Mouse (Mus musculus) liver, embryonic 11.5 days (tissue): ENCODE measurements at regions not wholly inside any gene's neighbourhood (a gene's known extent, or its start where the extent isn't known, plus 50 kb on each side); places are given as distances from the start of the nearest gene placed in this dataset.
"Not testable (repeated sequence)": the region's sequence is repeated elsewhere in the genome, so short reads cannot be mapped to it uniquely, and the experiment has no call there.

Experiments
- ATAC-seq: fragments of 200-750 bp; cut with Nextera tagmentation; replicated peaks from 2 replicates; pipeline ENCODE4 v1.8.0; 2017; ENCODE audit warnings: moderate number of reproducible peaks, mild to moderate bottlenecking, moderate TSS enrichment, moderate library complexity; ENCODE audit not compliant: low FRiP score
- DNase-seq: peaks from one replicate; pipeline ENCODE4 v3.0.0-alpha.2; 2017; ENCODE audit warnings: low spot score
- H3K27ac ChIP-seq: fragments of 300-500 bp; sonication (generic); 2 replicates; pipeline ENCODE4 v1.5.1; 2014; ENCODE audit warnings: mild to moderate bottlenecking, low read depth, low read length, control low read depth
- H3K27me3 ChIP-seq: fragments of 300-500 bp; sonication (generic); replicated peaks from 2 replicates; pipeline ENCODE4 v1.6.1; 2014; ENCODE audit warnings: low read length, mixed read lengths; ENCODE audit not compliant: control insufficient read depth, insufficient read depth
- H3K36me3 ChIP-seq: fragments of 300-500 bp; sonication (generic); 2 replicates; pipeline ENCODE4 v1.6.1; 2014; ENCODE audit warnings: mild to moderate bottlenecking, low read length, moderate library complexity, mixed read lengths; ENCODE audit not compliant: control insufficient read depth, insufficient read depth
- H3K4me1 ChIP-seq: fragments of 300-500 bp; sonication (generic); replicated peaks from 2 replicates; pipeline ENCODE4 v1.6.1; 2014; ENCODE audit warnings: low read length, mixed read lengths; ENCODE audit not compliant: control insufficient read depth, insufficient read depth
- H3K4me2 ChIP-seq: fragments of 300-500 bp; sonication (generic); 2 replicates; pipeline ENCODE4 v1.6.1; 2014; ENCODE audit warnings: mild to moderate bottlenecking, control low read depth, moderate library complexity
- H3K4me3 ChIP-seq: fragments of 300-500 bp; sonication (generic); 2 replicates; pipeline ENCODE4 v1.5.1; 2014; ENCODE audit warnings: low read depth, low read length, control low read depth
- H3K9ac ChIP-seq: fragments of 300-500 bp; sonication (generic); 2 replicates; pipeline ENCODE4 v1.6.1; 2014; ENCODE audit warnings: low read depth, low read length, control low read depth
- H3K9me3 ChIP-seq: fragments of 300-500 bp; sonication (generic); 2 replicates; pipeline ENCODE4 v1.6.1; 2016; ENCODE audit warnings: low read length, inconsistent platforms, mixed read lengths; ENCODE audit not compliant: control insufficient read depth
- WGBS: fragments of 180-500 bp; shearing (Covaris S2); extraction: QIAGEN DNeasy Blood & Tissue Kit; methylation state at CpG from one replicate; pipeline ENCODE4 v1.1.7; 2014; 5-methylcytosine and 5-hydroxymethylcytosine counted together

DNA sequence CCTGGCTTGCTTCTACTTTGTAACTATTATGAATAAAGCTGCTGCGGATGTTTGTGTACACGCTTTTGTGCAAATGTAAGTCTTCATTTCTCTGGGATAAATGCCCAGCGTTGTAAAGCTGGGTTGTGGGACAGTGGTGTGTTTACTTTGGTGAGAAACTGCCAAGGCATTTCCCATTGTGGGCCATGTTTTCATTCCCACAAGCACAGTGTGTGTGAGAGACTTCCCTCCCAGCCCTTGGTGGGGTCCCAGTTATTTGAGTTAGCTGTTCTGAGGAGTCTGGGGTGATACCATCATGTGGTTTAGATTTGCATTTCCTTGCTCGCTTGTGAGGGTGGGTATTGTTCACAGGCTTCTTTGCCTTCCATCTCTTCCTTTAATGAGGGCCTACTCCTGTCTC, 109.9 kb downstream of the Pmp22 start:
- no peak overlapping the region for H3K9ac ChIP-seq
- H3K4me1 ChIP-seq, result no peaks in the 10 kb centered on the region
- H3K36me3 ChIP-seq, result no peaks in the 10 kb centered on the region
- no peak overlapping the region for H3K27ac ChIP-seq
- no peak overlapping the region for H3K4me3 ChIP-seq
- WGBS, result 73% methylated on average over 4 of the region's 4 CpGs
- H3K27me3 ChIP-seq, result no peaks in the 10 kb centered on the region
- H3K4me2 ChIP-seq, result no peak overlapping the region
- H3K9me3 ChIP-seq, result no peaks in the 10 kb centered on the region
- DNase-seq (no peak), ATAC-seq (no peak)

DNA sequence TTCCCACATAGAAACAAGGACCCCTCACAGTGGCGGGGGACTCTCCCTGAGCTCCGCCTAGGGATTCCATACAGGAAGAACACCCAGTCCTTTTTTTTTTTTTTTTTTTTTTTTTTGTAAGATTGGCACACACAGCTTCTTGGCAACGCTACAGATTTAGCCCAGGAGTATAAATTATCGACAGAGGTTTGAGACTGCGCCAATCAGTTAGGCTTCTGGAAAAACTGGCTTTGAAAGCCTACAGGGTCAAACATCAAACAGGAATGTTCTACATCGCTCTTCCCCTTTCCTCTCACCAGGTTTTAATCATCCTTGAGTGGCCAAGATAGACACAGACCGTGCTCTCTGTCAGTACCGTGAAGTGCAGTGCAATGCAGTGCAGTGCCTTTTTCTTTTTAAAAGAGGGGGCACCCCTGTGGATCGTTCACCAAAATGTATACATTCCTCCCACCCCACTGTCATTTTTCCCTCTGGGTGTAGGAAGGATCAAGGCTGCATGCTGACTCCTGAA, 115.2 kb downstream of the Pmp22 start:
- no peak overlapping the region for H3K4me2 ChIP-seq
- H3K27me3 ChIP-seq, result no peaks in the 10 kb centered on the region; the same call in 1 of the 2 replicates
- ATAC-seq, result no peak
- 75% methylated on average over 9 of the region's 9 CpGs for WGBS
- no peaks in the 10 kb centered on the region for H3K36me3 ChIP-seq
- no peaks in the 10 kb centered on the region for H3K9me3 ChIP-seq
- no peaks in the 10 kb centered on the region for H3K4me1 ChIP-seq
- DNase-seq, result no peak
- H3K27ac ChIP-seq, result no peak overlapping the region
- no peak overlapping the region for H3K9ac ChIP-seq
- no peak overlapping the region for H3K4me3 ChIP-seq

DNA sequence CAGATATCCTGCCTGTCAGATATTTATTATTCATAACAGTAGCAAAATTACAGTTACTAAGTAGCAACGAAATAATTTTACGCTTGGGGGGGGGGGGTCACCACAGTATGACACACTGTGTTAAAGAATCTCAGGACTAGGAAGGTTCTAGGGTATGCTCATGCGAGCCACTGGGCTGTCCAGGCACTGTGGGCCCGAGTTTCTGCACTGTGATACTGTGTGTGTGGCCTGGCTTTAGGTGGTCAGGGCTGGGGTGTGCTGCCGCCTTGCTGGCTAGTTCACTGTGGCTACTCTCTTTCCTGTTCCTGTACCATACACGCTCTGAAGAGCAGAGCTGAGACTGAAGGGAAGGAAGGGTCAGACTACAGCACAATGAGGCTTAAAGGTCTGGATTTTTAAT, 116.3 kb downstream of the Pmp22 start:
- Histone ChIP-seq H3K4me2 (no peak overlapping the region), H3K9ac (no peak overlapping the region), H3K9me3 (no peaks in the 10 kb centered on the region), H3K4me3 (no peak overlapping the region), H3K27ac (no peak overlapping the region), H3K36me3 (no peaks in the 10 kb centered on the region), H3K4me1 (no peaks in the 10 kb centered on the region), H3K27me3 (no peaks in the 10 kb centered on the region; the same call in 1 of the 2 replicates)
- DNase-seq (no peak), ATAC-seq (no peak)
- WGBS, result 70% methylated on average over 6 of the region's 6 CpGs

DNA sequence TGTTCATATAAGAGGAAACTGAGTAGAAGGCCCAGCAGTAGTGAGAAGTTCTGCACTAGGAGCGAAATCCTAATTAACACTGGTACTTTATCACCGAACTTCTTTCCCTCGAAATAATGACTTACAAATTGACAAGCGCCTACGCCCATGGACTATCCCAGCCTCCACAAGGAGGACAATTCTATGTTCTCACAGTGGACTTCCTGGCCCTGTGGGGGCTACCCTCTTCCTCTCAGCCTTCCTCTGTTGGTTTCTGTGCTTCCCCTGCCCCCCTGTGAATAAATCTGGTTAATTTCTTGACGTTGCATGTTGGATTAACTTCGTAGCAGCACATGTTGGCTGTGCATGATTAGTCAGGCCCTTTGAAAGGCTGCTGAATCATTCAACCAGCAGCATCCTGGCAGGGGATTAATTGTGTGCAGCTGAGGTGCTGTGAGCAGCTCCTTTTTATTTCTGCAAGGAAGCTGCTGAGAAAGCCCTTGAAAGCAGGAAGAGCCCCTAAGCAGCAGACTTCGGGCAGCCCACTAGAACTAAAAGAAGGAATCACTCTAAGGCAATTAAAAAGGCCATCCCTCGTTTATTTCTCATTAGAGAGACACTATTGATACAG, 117.4 kb downstream of the Pmp22 start:
- Histone ChIP-seq H3K9ac (no peak overlapping the region), H3K27ac (no peak overlapping the region), H3K27me3 (no peaks in the 10 kb centered on the region; the same call in 1 of the 2 replicates), H3K36me3 (no peaks in the 10 kb centered on the region), H3K4me3 (no peak overlapping the region), H3K9me3 (no peaks in the 10 kb centered on the region), H3K4me2 (no peak overlapping the region), H3K4me1 (no peaks in the 10 kb centered on the region)
- ATAC-seq, result no peak
- no peak for DNase-seq
- WGBS, result 62% methylated on average over 9 of the region's 9 CpGs

DNA sequence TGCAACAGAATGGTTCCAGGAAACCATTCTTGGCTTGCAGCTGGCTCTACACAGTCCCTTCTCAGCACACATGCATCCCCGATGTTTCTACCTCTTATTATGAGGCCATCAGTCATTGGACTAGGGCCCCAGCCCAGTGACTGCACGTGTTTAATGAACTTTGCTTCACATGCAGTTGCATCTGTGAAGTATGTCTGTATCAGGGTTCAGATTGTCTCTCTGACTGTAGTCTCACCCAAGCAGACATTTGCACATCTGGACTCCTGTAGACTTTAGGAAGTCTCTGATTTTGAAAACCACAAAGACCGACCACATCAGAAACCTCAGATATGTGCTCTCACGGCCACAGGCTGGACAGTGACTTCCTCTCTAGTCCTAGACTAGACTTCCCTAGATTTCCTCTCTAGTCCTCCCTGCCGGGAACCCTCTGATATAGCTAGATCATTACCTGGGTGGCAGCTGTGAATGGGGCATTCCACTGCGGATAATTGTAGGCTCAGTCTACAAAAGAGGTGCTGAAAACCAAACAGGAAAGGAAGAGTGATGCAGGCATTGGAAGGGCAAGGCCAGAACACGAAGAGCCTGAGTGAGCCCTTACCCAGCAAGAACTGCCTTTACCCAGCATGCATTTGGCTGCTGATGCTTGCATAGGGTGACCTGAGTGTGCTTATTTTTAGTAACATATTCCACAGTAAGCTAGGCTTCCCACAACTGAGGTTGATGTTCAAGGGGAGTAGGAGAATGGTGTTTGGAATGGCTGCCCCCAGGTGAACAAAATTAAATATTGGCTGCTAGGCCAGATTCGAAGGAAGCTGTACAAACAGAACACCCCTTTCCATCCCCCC, 123.5 kb downstream of the Pmp22 start:
- 45% methylated on average over 8 of the region's 8 CpGs for WGBS
- Histone ChIP-seq H3K4me3 (no peak overlapping the region), H3K4me1 (no peaks in the 10 kb centered on the region), H3K36me3 (no peaks in the 10 kb centered on the region), H3K9ac (no peak overlapping the region), H3K27ac (no peak overlapping the region), H3K4me2 (no peak overlapping the region), H3K9me3 (no peaks in the 10 kb centered on the region), H3K27me3 (no peaks in the 10 kb centered on the region; the same call in 1 of the 2 replicates)
- DNase-seq (no peak), ATAC-seq (no peak)

DNA sequence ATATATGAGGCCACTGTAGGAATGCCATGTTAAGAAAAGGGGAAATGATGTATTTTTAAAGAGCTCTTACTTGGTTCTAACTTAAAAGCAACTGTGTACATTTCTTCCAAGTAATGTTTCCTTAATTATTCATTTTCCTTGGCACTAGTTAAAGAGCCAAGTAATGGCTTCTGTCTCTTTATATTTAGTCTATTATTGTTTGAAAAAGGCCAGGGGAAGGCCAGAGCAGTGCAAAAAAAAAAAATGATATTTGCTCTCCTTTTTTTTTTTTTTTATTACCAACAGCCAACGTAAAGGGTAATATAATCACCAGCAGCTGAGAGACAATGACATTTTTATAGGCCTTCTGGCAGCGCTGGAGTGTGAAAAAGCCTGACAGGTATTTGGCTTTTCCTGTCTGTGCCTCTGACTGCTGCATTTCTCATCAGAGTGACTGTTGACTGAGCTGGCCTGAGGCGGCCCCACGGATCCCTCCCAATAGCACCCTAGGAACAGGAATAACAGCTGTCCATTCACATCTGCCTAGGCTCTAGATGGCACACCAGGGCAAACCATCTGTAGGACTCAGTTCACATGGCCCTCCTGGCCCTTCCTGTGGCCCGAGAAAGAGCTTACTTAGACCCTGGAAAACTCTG, 124.3 kb downstream of the Pmp22 start:
- H3K9ac ChIP-seq, result no peak overlapping the region
- H3K27me3 ChIP-seq, result no peaks in the 10 kb centered on the region
- no peak overlapping the region for H3K4me2 ChIP-seq
- no peaks in the 10 kb centered on the region for H3K4me1 ChIP-seq
- no peaks in the 10 kb centered on the region for H3K9me3 ChIP-seq
- 46% methylated on average over 5 of the region's 5 CpGs for WGBS
- no peaks in the 10 kb centered on the region for H3K36me3 ChIP-seq
- no peak overlapping the region for H3K4me3 ChIP-seq
- no peak overlapping the region for H3K27ac ChIP-seq
- DNase-seq (no peak), ATAC-seq (no peak)

DNA sequence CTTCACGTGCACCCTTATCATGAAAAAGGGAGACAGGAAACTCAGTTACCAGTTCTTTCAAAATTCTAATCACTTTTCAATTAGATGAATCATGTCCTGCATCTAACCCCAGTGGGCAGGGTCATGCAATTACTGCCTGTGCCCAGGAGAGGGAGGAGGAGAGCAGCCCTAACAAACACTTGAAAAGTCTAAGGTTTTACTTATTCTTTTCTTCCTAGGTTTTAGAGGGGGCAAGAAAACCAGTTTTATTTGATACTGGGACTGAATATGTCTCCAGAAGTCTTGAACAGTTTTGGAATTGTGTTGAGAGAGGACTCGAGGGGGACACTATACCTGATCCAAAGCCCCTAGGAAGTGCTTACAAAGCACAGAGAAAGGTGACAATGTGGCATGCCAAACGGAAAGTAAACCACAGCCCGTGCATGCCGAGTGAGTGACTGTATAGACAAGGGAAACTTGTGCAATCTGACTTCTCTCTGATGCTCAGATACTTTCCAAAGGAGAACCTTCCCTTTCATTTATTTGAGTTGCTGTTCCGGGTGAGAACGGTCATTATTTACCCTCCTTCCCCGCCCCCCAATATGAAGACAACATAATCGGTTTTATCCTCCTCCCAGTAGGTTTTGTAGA, 135.8 kb downstream of the Pmp22 start:
- Histone ChIP-seq H3K4me1 (no peaks in the 10 kb centered on the region), H3K9ac (no peak overlapping the region), H3K9me3 (no peaks in the 10 kb centered on the region), H3K4me2 (peak overlapping the region; percentile 33; the same call in 1 of the 2 replicates), H3K27ac (no peak overlapping the region), H3K27me3 (no peaks in the 10 kb centered on the region), H3K36me3 (no peaks in the 10 kb centered on the region), H3K4me3 (no peak overlapping the region)
- 42% methylated on average over 9 of the region's 9 CpGs for WGBS
- ATAC-seq (no peak), DNase-seq (no peak)

DNA sequence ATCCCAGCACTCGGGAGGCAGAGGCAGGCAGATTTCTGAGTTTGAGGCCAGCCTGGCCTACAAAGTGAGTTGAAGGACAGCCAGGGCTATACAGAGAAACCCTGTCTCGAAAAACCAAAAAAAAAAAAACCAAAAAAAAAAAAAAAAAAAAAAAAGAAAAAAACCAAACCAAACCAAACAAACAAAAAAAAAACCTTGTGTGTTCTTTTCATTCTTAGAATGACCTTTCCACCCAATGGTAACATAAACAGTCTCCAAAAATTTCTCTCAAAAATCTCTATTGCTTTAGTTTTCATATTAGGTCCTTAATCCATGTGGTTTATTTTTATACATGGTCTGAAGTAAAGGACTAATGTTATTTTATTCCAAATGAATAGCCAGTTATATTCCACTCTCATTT, 137.5 kb downstream of the Pmp22 start:
- H3K9ac ChIP-seq, H3K9me3 ChIP-seq, H3K27me3 ChIP-seq, H3K4me2 ChIP-seq, H3K4me3 ChIP-seq, H3K27ac ChIP-seq, H3K4me1 ChIP-seq, ATAC-seq, DNase-seq, H3K36me3 ChIP-seq: not testable (repeated sequence)
- 74% methylated on average over 2 of the region's 2 CpGs for WGBS
